Mouse (Mus musculus): Measurements from ENCODE around the gene Parp14. TPM values are rescaled to one million over a fixed set of nuclear protein-coding genes. Genes with fewer than 3 reads are reported as not detected.
"Not testable (repeated sequence)": the region's sequence is repeated elsewhere in the genome, so short reads cannot be mapped to it uniquely, and the experiment has no call there.

The Parp14 gene
- polyA plus RNA-seq, 1 experiment from 2014 or later = 0.48 TPM

GRCm38 (mm10) chr16:35900541-35900940 is 29.2 kb upstream of the Parp14 start:
- no peak for ATAC-seq (ENCODE audit: low FRiP score)
- WGBS = 93% methylated on average over 3 of the region's 3 CpGs
- peaks cover 3% of the 10 kb centered on the region; the same call in 1 of the 2 replicates for H3K9me3 ChIP-seq

GRCm38 (mm10) chr16:35894997-35895396 is 23.7 kb upstream of the Parp14 start:
- H3K4me1 ChIP-seq (replicated peaks) = no peaks in the 10 kb centered on the region
- no peak overlapping the region for H3K4me2 ChIP-seq
- H3K9me3 ChIP-seq = peaks cover 3% of the 10 kb centered on the region; the same call in 1 of the 2 replicates
- no peaks in the 10 kb centered on the region for H3K27me3 ChIP-seq
- H3K9ac ChIP-seq = no peak overlapping the region
- ATAC-seq (ENCODE audit: low FRiP score) = no peak
- no peaks in the 10 kb centered on the region for H3K36me3 ChIP-seq
- H3K27ac ChIP-seq = no peak overlapping the region
- 56% methylated on average over 6 of the region's 6 CpGs for WGBS
- no peak overlapping the region for H3K4me3 ChIP-seq

More at GRCm38 (mm10) chr16:35900541-35900940, 29.2 kb upstream of the Parp14 start:
- Histone ChIP-seq H3K4me1 (replicated peaks) (no peaks in the 10 kb centered on the region), H3K36me3 (no peaks in the 10 kb centered on the region), H3K27me3 (no peaks in the 10 kb centered on the region), H3K4me3 (no peak overlapping the region), H3K27ac (no peak overlapping the region), H3K9ac (no peak overlapping the region), H3K4me2 (no peak overlapping the region)

- not testable (repeated sequence) for H3K9me3 ChIP-seq; H3K36me3 ChIP-seq; H3K4me2 ChIP-seq; H3K4me3 ChIP-seq; H3K4me1 ChIP-seq (replicated peaks); ATAC-seq (ENCODE audit: low FRiP score); H3K27ac ChIP-seq; H3K27me3 ChIP-seq; H3K9ac ChIP-seq
- WGBS = 81% methylated on average over 5 of the region's 5 CpGs
Observed at GRCm38 (mm10) chr16:35891603-35892002, 20.3 kb upstream of the Parp14 start.

- 74% methylated on average over 3 of the region's 3 CpGs for WGBS
- no peaks in the 10 kb centered on the region for H3K9me3 ChIP-seq
- no peak overlapping the region for H3K9ac ChIP-seq
- no peaks in the 10 kb centered on the region for H3K4me1 ChIP-seq (replicated peaks)
- no peaks in the 10 kb centered on the region for H3K36me3 ChIP-seq
- no peak for ATAC-seq (ENCODE audit: low FRiP score)
- no peak overlapping the region for H3K4me3 ChIP-seq
- H3K27ac ChIP-seq = no peak overlapping the region
- no peak overlapping the region for H3K4me2 ChIP-seq
- H3K27me3 ChIP-seq = no peaks in the 10 kb centered on the region
Observed at GRCm38 (mm10) chr16:35890645-35891044, 19.3 kb upstream of the Parp14 start.

- WGBS = 91% methylated on average over 5 of the region's 5 CpGs
Observed at GRCm38 (mm10) chr16:35888910-35889309, 17.6 kb upstream of the Parp14 start.

GRCm38 (mm10) chr16:35888174-35888573 is 16.8 kb upstream of the Parp14 start:
- no peaks in the 10 kb centered on the region for H3K27me3 ChIP-seq
- H3K4me1 ChIP-seq (replicated peaks) = no peaks in the 10 kb centered on the region
- H3K9ac ChIP-seq = no peak overlapping the region
- no peak overlapping the region for H3K4me3 ChIP-seq
- ATAC-seq (ENCODE audit: low FRiP score) = no peak
- H3K4me2 ChIP-seq = no peak overlapping the region
- H3K36me3 ChIP-seq = no peaks in the 10 kb centered on the region
- H3K27ac ChIP-seq = no peak overlapping the region
- WGBS = 81% methylated on average over 7 of the region's 7 CpGs
- H3K9me3 ChIP-seq = no peaks in the 10 kb centered on the region

More at GRCm38 (mm10) chr16:35888910-35889309, 17.6 kb upstream of the Parp14 start:
- Histone ChIP-seq H3K4me1 (replicated peaks) (no peaks in the 10 kb centered on the region), H3K4me2 (no peak overlapping the region), H3K4me3 (no peak overlapping the region), H3K9me3 (no peaks in the 10 kb centered on the region), H3K9ac (no peak overlapping the region), H3K27me3 (no peaks in the 10 kb centered on the region), H3K36me3 (no peaks in the 10 kb centered on the region), H3K27ac (no peak overlapping the region)
- no peak for ATAC-seq (ENCODE audit: low FRiP score)

- ATAC-seq (ENCODE audit: low FRiP score) = no peak
- Histone ChIP-seq H3K4me2 (no peak overlapping the region), H3K27ac (no peak overlapping the region), H3K9ac (no peak overlapping the region), H3K36me3 (no peaks in the 10 kb centered on the region), H3K9me3 (0 out of 2 replicates have a peak, but pooled peaks cover 6% of the 10 kb centered on the region), H3K4me3 (no peak overlapping the region), H3K4me1 (replicated peaks) (peaks cover 13% of the 10 kb centered on the region), H3K27me3 (peaks cover 38% of the 10 kb centered on the region)
- WGBS = 35% methylated on average over 3 of the region's 3 CpGs
Observed at GRCm38 (mm10) chr16:35874416-35874815, 3.1 kb upstream of the Parp14 start.

GRCm38 (mm10) chr16:35872410-35873006 is 1.2 kb upstream of the Parp14 start:
- Histone ChIP-seq H3K27me3 (peaks cover 40% of the 10 kb centered on the region), H3K9me3 (0 out of 2 replicates have a peak, but pooled peaks cover 6% of the 10 kb centered on the region), H3K9ac (no peak overlapping the region), H3K4me1 (replicated peaks) (peaks cover 13% of the 10 kb centered on the region), H3K4me2 (no peak overlapping the region), H3K4me3 (no peak overlapping the region), H3K27ac (no peak overlapping the region), H3K36me3 (no peaks in the 10 kb centered on the region)
- no peak for ATAC-seq (ENCODE audit: low FRiP score)
- WGBS = 38% methylated on average over 14 of the region's 14 CpGs

GRCm38 (mm10) chr16:35871898-35872297 is 554 bp upstream of the Parp14 start:
- 26% methylated on average over 12 of the region's 12 CpGs for WGBS
- Histone ChIP-seq H3K9me3 (0 out of 2 replicates have a peak, but pooled peaks cover 6% of the 10 kb centered on the region), H3K9ac (no peak overlapping the region), H3K4me3 (peak overlapping the region; percentile 48), H3K27me3 (peaks cover 40% of the 10 kb centered on the region), H3K27ac (no peak overlapping the region), H3K4me2 (peak overlapping the region; percentile 92), H3K4me1 (replicated peaks) (peaks cover 13% of the 10 kb centered on the region), H3K36me3 (no peaks in the 10 kb centered on the region)
- ATAC-seq (ENCODE audit: low FRiP score) = no peak

- 2% methylated on average over 12 of the region's 12 CpGs for WGBS
- peaks cover 13% of the 10 kb centered on the region for H3K4me1 ChIP-seq (replicated peaks)
- peak overlapping the region; percentile 48 for H3K4me3 ChIP-seq
- H3K9me3 ChIP-seq = 0 out of 2 replicates have a peak, but pooled peaks cover 6% of the 10 kb centered on the region
- no peak overlapping the region for H3K27ac ChIP-seq
- peak overlapping the region; percentile 71 for H3K9ac ChIP-seq
- H3K27me3 ChIP-seq = peaks cover 40% of the 10 kb centered on the region
- ATAC-seq (ENCODE audit: low FRiP score) = no peak
- H3K36me3 ChIP-seq = no peaks in the 10 kb centered on the region
- peak overlapping the region; percentile 92 for H3K4me2 ChIP-seq
Observed at GRCm38 (mm10) chr16:35870581-35871047, 730 bp downstream of the Parp14 start.

- Histone ChIP-seq H3K4me3 (no peak overlapping the region), H3K4me1 (replicated peaks) (peaks cover 13% of the 10 kb centered on the region), H3K9ac (no peak overlapping the region), H3K36me3 (no peaks in the 10 kb centered on the region), H3K27ac (no peak overlapping the region), H3K27me3 (peaks cover 40% of the 10 kb centered on the region), H3K4me2 (no peak overlapping the region), H3K9me3 (0 out of 2 replicates have a peak, but pooled peaks cover 3% of the 10 kb centered on the region)
- WGBS = 67% methylated on average over 6 of the region's 6 CpGs
- no peak for ATAC-seq (ENCODE audit: low FRiP score)
Observed at GRCm38 (mm10) chr16:35869656-35870055, 1.7 kb downstream of the Parp14 start.

- Histone ChIP-seq H3K27me3 (peaks cover 40% of the 10 kb centered on the region), H3K9me3 (no peaks in the 10 kb centered on the region), H3K4me3 (no peak overlapping the region), H3K36me3 (no peaks in the 10 kb centered on the region), H3K27ac (no peak overlapping the region), H3K4me2 (no peak overlapping the region), H3K9ac (no peak overlapping the region), H3K4me1 (replicated peaks) (peaks cover 13% of the 10 kb centered on the region)
- no peak for ATAC-seq (ENCODE audit: low FRiP score)
- WGBS = 27% methylated on average over 3 of the region's 3 CpGs
Observed at GRCm38 (mm10) chr16:35869126-35869525, 2.2 kb downstream of the Parp14 start.

- no peak overlapping the region for H3K4me2 ChIP-seq
- H3K27ac ChIP-seq = no peak overlapping the region
- H3K4me3 ChIP-seq = no peak overlapping the region
- peaks cover 13% of the 10 kb centered on the region for H3K4me1 ChIP-seq (replicated peaks)
- no peaks in the 10 kb centered on the region for H3K9me3 ChIP-seq
- peaks cover 33% of the 10 kb centered on the region for H3K27me3 ChIP-seq
- no peaks in the 10 kb centered on the region for H3K36me3 ChIP-seq
- WGBS = 84% methylated on average over 11 of the region's 11 CpGs
- ATAC-seq (ENCODE audit: low FRiP score) = no peak
- H3K9ac ChIP-seq = no peak overlapping the region
Observed at GRCm38 (mm10) chr16:35867726-35868125, 3.6 kb downstream of the Parp14 start.
